Mouse (Mus musculus): Measurements from ENCODE around the gene Selenop.

DNA sequence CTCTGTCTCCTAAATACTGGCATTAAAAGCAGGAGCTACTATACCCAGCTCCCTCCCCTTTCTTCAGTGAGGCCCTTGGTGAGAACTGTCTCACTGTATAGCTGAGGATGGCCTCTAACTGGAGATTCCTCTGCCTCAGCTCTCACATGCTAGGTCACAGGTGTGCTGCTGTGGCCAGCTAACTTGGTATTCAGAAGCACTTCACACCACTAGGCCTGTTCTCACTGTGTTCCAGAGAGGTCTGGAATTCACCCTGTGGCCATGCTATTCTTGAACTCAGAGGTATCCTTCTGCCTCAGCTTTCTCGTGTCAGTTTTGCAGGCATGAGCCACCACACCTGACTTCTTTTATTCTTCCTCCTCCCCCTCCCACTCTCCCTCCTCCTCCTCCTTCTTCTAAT is 4.8 kb downstream of the Selenop start:
- TF ChIP-seq CTCF (IDR thresholded peaks at IDR 0.05; ENCODE audit: low read depth, low read length) (no peak), POLR2A (IDR thresholded peaks at IDR 0.05; ENCODE audit: borderline replicate concordance, low read depth, low read length) (0 out of 2 replicates have a peak, but pooled peaks have one; percentile 24)
